Mouse (Mus musculus) embryo, embryonic 10 days (tissue): ENCODE measurements around the gene She.
"Not testable (repeated sequence)": the region's sequence is repeated elsewhere in the genome, so short reads cannot be mapped to it uniquely, and the experiment has no call there.

ENCODE experiments used
- DNase-seq: peaks from one replicate; pipeline ENCODE4 v3.0.0-alpha.2; 2015; ENCODE audit warnings: low spot score

She gene

DNA sequence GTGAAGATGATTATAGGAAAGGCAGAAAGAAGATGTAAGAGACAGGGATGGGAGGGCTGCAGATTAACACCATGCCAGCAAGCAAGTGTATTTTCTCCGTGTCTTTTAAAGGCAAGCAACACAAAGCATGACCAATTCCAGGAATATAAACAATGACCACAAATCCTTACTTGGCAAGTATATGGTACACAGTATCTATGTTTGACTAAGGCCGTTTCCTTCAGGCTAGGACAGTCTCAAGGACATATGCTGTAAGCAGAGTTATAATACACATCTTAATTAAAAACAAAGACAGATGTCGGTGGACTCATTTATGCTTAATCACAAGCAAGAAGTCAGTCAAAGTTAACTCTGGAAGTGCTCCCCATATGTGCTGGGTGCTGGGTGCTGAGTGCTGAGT, 12.6 kb upstream of the She start:
- no peak for DNase-seq

GRCm38 (mm10) chr3:89819897-89820296, 11.3 kb upstream of the She start:
- DNase-seq, result no peak

DNA sequence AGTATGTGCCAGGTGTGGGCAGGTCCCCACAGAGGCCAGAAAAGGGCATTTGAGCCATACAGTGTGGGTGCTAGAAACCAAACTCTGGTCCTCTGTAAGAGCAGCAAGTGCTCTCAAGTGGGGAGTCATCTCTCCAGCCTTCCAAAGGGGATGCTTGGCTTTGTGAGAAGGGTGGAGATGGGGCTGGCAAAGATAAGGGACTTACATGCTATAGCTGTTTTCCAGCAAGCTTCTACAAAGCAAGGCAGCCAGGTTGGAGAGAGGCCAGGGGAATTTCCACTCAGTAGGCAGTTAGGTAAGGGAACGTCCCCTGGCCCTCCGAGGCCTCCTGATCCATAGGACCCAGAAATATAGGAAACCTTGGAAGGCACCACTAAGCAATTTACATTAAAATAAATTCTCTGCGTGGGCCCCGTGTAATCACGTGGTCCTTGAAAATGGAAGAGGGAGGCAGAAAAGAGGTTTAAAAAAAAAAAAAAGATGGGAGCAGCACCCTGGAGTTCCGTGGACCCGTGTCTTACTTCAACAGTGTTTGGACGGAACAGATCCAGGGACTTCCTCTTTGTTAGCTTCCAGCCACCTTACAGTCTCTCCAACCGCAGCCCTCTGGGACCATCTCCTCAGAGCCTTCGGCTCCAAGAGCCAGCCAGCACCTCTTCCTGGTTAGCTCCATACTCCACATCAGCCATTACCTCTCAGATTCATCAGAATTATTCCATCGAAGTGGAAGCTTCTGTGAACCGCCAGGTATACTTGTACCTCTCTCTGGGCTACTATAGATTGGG, 10.7 kb upstream of the She start:
- DNase-seq, result no peak

- no peak for DNase-seq
Observed at GRCm38 (mm10) chr3:89821096-89821513, 10.1 kb upstream of the She start.

DNA sequence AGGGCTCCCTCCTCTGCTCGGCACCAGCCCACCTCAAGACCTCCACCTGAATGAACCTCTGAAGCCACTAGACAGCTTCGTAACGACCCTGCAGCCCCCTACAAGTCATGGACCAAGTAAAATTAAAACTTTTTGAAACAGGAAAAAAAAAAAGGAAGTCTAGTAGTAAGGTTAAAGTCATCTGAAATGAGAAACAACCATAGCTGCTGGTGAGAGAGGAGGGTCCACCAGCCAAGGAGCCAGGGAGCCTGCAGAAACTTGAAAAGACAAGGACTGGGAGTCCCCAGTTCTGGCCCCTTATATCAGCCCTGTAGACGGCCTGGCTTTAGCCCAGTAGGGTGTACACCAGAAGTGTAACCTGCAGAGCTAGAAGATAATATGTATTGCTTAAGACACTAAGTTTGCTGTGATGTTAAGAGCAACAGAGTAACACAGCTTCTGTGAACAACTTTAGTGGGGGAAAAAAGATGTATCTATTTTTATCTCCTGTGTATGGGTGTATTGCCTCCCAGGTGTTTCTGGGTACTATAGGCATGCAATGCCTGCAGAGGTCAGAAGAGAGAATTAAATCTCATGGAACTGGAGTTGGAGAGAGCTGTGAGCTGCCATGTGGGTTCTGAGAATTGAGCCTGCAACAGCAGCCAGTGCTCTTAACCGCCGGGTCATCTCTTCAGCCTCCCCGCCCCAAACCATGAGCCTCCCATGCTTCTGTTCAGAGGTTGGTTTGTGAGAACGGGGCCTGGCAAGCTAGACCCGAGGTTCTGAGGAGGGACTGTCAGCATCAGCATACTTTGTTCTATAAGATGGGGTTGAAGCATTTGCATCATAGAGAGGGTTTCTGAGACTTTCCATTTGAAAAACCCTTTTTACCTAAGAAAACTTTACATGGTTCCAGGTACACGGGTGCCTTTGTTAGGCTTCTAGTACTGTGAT, 9.4 kb upstream of the She start:
- no peak for DNase-seq

GRCm38 (mm10) chr3:89823594-89823993, 7.6 kb upstream of the She start:
- DNase-seq, result no peak

DNA sequence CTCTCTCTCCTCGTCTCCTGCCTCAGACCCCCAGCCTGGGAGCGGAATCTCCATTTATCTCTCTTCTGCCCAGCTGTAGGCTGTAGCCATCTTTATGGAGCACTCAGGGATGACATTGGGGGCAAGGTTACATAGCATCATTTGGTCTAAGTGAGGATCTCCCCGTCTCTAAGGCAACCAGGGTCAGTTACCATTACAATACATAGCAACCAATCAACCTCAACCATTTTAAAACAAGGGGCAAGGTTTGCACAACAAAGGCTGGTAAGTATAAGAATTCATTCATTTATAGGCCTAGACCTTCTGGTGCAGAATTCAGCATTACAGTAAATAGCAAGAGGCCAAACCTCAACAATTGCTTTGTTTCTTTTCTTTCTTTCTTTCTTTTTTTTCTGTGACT, 4.9 kb upstream of the She start:
- no peak for DNase-seq

DNA sequence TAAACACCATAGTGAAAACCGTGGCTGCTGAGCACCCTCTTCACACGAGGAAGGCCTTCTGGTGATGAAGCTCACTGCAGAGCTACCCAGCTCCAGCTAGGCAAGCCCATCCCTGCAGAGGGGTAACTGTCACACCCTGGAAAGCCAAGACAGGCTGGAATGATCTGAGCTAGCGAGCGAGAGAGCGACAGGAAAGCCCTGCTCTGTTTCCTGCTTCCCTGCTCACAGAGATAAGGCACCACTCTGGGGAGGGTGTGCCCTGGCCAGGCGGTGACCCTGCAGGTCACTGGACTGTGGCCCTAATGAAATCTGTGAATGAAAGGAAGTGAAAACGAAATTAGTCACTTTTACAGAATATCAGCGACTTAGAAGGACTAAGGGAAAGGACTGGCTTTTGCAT, 4.2 kb downstream of the She start:
- DNase-seq, result peak; percentile 25

DNA sequence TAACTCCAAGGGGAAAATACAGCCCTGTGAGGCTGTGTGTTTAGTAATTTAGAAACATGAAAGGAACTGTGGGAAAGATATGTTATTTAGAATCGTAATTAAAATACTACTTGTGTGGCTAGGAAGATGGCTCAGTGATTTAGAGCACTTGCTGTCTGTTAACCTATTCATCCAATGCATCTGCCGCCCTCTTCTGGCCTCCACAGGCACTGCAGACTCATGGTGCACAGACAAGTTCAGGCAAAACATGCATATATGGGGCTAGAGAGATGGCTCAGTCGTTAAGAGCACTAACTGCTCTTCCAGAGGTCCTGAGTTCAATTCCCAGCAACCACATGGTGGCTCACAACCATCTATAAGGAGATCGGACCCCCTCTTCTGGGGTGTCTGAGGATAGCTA, 11.1 kb downstream of the She start:
- DNase-seq, result peak; percentile 67

GRCm38 (mm10) chr3:89843148-89843547, 12.0 kb downstream of the She start:
- no peak for DNase-seq

DNA sequence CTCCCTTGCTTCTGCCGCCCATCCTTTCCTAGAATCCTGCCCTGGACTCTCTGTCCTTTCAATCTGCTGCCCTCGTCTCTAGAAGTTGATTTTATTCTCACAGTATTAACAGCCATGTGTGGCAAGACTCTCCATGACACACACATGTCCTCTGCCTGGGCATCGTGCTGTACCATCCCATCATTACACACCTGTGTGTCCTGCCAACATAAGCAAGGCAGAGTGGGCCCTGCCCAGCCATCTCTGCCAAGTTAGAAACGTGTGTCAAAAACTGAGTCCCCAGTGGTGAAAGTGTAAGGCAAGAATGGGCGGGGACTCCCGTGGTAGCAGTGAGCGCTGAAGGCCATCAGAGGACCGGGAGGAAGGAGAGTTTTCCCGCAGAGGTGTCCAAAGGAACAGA, 14.6 kb downstream of the She start:
- no peak for DNase-seq

DNA sequence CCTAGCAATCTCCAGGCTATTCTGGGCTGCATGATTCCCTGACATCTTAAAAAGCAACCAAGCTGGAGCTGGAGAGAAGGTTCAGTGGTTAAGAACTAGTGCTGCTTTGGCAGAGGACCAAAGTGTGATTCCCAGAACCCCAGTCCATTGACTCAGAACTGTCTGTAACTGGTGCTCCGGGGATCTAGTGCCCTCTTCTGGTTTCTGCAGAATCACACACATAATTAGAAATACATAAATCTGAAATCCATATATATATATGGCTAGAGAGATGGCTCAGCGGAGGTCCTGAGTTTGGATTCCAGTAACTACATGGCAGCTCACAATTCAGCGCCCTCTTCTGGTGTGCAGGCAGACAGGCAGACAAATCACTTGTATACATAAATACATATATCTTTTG, 16.0 kb downstream of the She start:
- no peak for DNase-seq

- no peak for DNase-seq
Observed at GRCm38 (mm10) chr3:89847596-89847995, 16.4 kb downstream of the She start.

DNA sequence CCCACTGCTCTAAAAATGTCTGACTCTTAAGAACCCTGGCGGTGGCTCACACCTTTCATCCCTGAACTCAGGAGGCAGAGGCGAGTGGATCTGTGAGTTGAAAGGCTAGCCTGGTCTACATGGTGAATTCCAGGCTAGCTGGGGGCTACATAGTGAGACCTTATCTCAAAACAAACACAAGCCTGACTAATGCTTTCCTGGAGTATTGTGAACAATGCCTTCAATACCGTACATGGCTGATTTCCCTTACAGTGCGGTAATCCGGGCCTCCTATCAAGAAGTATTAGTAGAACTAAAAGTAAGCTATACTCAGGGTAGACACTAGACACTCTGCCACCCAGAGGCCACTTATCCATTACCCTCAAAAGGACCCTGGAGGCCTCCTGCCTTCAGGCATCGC, 16.9 kb downstream of the She start:
- DNase-seq, result no peak

DNA sequence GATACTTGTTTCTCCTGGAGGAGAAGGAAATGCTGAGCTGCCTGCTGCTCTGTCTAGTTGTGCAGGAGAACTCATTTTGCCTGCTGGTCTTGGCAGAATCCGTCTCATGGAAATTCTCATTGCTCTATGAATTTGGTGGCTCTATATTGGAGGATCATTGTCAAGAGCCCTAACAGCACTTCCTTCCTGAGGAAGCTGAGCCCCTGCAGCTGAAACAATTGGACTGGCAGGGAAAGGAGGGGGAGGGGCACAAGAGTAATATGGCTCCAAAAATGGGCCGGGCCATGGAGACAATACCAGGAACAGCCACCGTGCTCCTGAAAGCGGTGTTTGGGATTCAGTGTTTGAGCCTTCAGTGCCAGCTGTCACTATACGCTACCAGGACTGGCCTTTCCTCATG, 22.6 kb downstream of the She start:
- peak; percentile 29 for DNase-seq

DNA sequence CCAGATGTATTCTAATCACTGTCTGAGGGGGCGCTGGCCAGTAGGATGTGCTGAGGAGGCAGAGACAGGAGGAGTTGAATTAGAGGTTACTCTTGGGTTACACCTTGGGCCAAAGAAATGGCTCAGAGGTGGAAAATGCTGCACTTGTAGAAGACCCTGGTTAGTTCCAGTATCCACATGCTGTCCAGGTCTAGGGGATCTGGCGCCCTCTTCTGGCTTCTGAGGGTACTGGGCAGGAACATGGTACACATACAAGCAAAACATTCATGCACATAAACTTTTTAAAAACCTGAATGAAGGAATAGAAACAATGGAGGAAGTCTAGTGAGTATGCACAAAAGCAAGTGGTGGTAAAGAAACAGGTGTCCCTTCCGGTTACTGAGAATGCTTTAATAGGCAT, 26.2 kb downstream of the She start:
- no peak for DNase-seq

DNA sequence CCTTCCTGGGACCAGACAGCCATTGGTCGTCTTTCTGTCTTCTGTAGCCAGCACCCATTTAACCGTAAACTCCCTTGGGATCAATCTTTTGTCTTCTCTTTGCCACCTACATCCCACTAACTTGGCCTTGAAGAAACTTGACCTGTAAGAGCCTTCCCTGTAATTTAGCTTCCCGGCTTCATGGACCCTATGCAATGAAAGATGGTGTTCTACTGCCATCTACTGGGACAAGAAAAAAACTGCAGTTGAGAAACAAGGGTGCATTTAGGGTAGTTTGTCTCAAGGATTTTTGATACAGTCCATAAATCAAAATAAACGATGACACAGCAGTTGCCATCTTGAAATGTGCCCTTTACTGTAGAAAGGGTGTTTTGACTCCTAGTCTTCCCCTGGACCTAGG, 27.0 kb downstream of the She start:
- DNase-seq, result peak; percentile 86

- DNase-seq, result no peak
Observed at GRCm38 (mm10) chr3:89858888-89859287, 27.7 kb downstream of the She start.

DNA sequence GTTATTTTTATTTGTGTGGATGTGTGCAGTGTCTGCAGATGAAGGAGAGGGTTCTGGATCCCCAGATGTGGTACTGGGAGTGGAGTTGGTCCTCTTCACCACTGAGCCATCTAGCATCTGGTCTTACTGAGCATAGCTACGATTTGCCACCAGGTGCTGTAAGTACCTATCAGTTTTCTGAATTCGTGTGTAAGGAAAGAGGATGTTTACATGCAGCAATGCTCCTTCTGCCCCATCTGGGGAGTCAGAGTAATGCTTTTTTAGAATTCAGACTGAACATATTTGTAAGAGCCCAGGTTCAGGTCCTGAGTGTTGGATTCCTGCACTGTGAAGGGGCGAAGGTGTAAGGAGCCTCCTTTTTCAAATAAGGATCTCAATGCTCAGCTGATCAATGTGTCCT, 28.8 kb downstream of the She start:
- no peak for DNase-seq

DNA sequence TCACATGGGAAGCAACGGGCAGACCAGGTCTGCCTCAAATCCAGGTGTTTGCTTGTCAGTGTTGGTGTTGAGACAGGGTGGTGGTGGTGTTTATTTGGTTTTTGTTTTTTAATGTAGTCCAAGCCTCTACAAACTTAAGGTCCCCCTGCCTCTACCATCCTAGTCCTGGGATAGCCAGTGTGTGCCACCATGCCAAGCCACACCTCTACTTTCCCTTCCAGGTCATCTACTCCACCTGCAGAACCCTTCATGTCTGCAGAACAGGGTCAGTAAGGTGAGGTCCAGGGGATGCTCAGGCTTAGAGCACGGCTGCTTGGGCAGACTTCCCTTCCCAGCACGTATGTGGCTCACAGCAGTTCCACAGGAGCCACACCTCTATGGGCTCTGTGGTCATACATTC, 29.2 kb downstream of the She start:
- DNase-seq, result no peak

- DNase-seq, result no peak
Observed at GRCm38 (mm10) chr3:89861070-89861469, 29.9 kb downstream of the She start.

GRCm38 (mm10) chr3:89862182-89862761, 31.1 kb downstream of the She start:
- DNase-seq, result no peak

DNA sequence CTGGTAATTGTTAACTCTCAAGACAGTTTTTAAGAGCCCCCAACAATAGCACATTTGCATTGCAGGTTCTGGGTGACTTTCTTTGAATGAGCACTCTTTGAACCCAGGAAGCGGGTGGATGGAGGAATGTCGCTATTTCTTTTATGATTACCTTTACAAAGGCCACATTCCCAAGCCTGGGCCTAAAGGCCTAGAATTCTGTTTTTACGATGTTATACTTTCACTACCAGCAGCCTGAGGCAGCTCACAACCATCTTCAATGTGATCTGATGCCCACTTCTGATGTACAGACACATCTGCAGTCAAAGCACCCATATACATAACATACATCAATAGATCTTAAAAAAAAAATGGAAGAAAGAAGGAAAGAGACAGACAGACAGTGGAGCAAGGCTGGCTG, 32.1 kb downstream of the She start:
- not testable (repeated sequence) for DNase-seq
